Mouse (Mus musculus): Measurements from ENCODE around the gene Kdm7a. TPM values are rescaled to one million over a fixed set of nuclear protein-coding genes. Genes with fewer than 3 reads are reported as not detected.
A peak's percentile ranks its signal among the peaks of the same experiment; 100 is the strongest.

Gene Kdm7a
- polyA plus RNA-seq, 1 experiment: 6.5 TPM

GRCm38 (mm10) chr6:39205650-39206580 is 674 bp downstream of the Kdm7a start:
- DNase-seq (ENCODE audit: low read depth): no peak

DNA sequence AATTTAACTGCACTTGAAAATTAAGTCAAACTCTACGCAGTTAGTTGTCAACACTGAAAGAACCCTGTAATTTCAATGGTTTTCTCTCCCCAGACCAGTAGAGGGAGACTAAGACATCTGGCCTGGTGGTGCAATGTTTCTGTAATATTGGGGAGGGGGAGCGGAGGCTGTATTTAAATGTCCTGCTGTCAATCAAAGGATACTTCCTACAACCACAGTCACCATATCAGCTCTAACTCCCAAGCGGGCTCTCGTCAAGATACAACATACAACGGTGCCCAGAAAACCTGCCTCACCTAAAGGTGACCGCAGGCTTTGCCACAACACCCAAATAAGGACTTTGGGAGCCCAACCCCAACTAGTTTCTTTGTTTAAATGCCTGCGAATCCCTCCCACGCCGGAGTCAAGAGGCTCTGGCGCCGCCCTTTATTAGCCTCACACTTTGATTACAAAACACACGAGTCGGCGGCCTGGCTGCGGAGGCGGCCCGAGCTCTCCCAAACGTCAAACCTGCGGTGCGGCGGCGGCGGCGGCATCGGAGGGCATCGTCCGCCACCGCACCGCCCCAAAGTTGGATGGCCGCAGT is 1.4 kb downstream of the Kdm7a start:
- DNase-seq (ENCODE audit: low read depth): peak; percentile 83

GRCm38 (mm10) chr6:39204444-39204843 is 2.1 kb downstream of the Kdm7a start:
- no peak for DNase-seq (ENCODE audit: low read depth)

DNA sequence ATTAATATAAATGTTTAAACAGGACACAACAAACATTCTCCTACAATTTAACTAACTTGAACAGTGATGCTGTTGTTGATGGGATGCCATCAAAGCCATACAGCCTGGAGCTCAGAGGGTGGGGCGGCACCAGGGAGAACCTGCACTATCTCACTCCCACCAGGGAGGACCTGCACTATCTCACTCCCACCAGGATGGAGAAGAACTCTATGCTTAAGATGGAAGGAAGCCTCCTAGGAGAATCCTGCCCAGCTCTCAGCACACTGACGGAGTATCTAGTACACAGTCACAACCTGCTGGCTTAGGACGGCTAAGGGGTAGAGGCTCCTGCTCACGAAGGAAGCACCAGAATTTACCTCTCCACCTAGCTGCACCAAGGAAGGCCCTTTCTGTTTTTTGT is 3.4 kb downstream of the Kdm7a start:
- DNase-seq (ENCODE audit: low read depth): no peak

- DNase-seq (ENCODE audit: low read depth): no peak
Measured at GRCm38 (mm10) chr6:39193006-39193405, 13.6 kb downstream of the Kdm7a start.

GRCm38 (mm10) chr6:39191518-39191917 is 15.1 kb downstream of the Kdm7a start:
- DNase-seq (ENCODE audit: low read depth): no peak

DNA sequence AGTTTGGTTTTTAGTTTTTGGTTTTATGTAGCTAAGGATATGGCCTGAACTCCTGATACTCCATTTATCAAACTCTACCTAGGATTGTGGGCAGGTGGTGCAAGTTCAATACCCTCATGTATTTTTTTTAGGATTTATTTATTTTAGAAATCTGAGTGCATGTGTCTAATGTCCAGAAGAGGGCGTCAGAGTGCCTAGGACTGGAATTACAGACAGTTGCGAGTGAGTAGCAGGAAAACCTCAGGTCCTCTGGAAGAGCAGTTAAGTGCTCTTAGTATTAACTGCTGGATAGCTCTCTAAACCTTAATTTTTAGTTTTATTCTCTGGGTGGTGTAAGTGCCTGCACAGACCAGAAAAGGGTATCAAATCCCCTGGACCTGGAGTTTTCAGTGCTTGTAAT is 19.4 kb downstream of the Kdm7a start:
- DNase-seq (ENCODE audit: low read depth): no peak

- DNase-seq (ENCODE audit: low read depth): no peak
Measured at GRCm38 (mm10) chr6:39169089-39169488, 37.5 kb downstream of the Kdm7a start.

DNA sequence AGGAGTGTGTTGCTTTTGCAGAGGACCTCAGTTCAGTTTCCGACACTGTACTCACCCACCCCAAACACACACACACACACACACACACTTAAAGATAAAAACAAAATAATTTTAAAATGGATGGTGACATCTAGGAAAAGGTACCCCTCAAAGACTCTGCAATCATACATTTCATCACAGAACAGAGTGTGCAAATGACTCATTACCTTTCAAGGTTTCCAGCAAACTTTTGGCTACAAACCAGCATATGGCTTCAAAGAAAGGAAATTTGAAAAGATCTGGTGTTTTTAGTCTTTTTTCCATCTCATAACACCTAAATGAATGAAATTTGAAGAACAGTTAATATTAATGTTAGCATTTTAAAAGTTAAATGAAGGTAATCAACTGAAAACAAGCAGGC is 41.7 kb downstream of the Kdm7a start:
- DNase-seq (ENCODE audit: low read depth): no peak

- DNase-seq (ENCODE audit: low read depth): no peak
Measured at GRCm38 (mm10) chr6:39161975-39162374, 44.6 kb downstream of the Kdm7a start.

DNA sequence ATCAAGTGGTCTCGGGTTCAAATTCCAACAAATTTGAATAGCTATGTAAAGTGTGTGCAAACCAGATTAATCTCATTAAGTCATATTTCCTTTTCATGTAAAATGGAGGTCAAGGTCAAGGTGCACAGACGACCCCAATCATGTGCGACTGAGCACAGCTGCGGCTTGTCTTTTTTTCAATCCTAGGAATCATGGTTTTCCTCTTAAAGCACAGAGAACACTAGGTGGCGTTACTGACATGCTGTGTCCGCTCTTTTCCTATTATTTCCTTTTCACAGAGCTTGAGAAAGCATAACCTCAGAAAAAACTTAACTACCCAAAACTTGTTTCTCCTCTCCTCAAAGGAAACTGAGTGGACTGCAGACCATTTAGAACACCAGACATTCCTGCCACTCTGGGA is 60.5 kb downstream of the Kdm7a start:
- no peak for DNase-seq (ENCODE audit: low read depth)

GRCm38 (mm10) chr6:39132556-39132955 is 74.0 kb downstream of the Kdm7a start:
- DNase-seq (ENCODE audit: low read depth): no peak

DNA sequence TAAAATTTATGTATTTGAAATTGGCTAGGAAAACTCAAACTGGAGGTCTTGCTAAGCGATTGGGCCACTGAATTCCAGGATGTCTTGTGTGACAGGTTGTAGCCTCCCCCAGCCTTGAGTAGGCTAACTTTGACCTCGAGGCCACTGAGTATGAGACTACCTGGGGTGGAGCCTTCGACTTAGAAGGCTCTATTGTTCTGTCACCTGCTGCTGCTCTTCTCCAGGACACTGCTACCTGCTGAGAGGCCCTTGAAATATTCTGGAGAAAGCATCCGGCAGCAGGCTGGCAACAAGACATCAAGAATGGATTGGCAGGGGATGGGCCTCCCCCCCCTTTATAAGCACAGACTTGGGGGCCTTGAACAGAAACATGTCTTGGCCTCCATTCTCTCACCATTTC is 75.1 kb downstream of the Kdm7a start:
- no peak for DNase-seq (ENCODE audit: low read depth)

GRCm38 (mm10) chr6:39124719-39125118 is 81.9 kb downstream of the Kdm7a start:
- DNase-seq (ENCODE audit: low read depth): no peak

GRCm38 (mm10) chr6:39120685-39121084 is 85.9 kb downstream of the Kdm7a start:
- no peak for DNase-seq (ENCODE audit: low read depth)

GRCm38 (mm10) chr6:39118456-39118881 is 88.1 kb downstream of the Kdm7a start:
- DNase-seq (ENCODE audit: low read depth): no peak

- no peak for DNase-seq (ENCODE audit: low read depth)
Measured at GRCm38 (mm10) chr6:39117584-39118455, 88.8 kb downstream of the Kdm7a start, which contains the start of gene Parp12. TSS of gene Parp12 (minus strand) at chr6:39118349.

DNA sequence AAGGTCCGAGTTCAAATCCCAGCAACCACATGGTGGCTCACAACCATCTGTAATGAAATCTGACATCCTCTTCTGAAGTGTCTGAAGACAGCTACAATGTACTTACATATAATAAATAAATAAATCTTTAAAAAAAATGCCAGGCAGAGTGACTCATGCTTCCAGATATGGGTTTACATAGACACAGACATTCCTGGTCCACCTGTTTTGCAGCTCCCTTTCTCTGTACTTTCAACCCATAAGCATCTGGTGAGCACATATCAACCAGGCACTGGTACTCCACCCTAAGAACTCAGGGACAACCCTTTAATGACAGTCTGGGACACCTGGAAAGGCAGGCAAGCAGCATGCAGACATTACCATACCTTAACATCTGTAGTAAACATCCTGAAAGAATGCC is 91.2 kb downstream of the Kdm7a start:
- no peak for DNase-seq (ENCODE audit: low read depth)

DNA sequence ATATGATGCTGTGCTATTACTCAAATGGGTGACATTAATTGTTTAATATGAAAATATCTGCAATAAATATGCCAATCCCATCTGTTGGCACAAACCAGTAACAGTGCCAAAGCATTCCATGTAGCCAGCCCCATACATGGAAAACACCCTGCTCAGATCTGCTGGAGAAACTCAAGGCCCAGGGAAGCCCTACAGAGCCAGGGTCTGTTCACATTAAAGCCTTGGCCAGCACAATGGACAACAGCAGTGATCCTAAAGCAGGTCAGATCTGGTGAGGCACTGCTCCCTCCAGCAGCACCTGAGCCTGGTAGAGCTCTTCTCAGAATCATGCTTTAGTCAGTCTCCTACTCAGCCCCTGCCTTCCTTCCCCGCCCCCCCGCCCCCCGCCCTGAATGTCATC is 93.4 kb downstream of the Kdm7a start:
- DNase-seq (ENCODE audit: low read depth): no peak

GRCm38 (mm10) chr6:39112701-39113100 is 93.9 kb downstream of the Kdm7a start:
- no peak for DNase-seq (ENCODE audit: low read depth)

GRCm38 (mm10) chr6:39106812-39107211 is 99.8 kb downstream of the Kdm7a start:
- no peak for DNase-seq (ENCODE audit: low read depth)

- DNase-seq (ENCODE audit: low read depth): no peak
Measured at GRCm38 (mm10) chr6:39104631-39105030, 102.0 kb downstream of the Kdm7a start.
